Mouse (Mus musculus): ENCODE measurements at regions not wholly inside any gene's neighbourhood (a gene's known extent, or its start where the extent isn't known, plus 50 kb on each side); places are given as distances from the start of the nearest gene placed in this dataset.

GRCm38 (mm10) chr17:87867611-87868010, 53.2 kb upstream of the Rpl36-ps4 start:
- ATAC-seq (no peak), DNase-seq (no peak)
- 96% methylated on average over 7 of the region's 7 CpGs for WGBS

GRCm38 (mm10) chr17:87866719-87867318, 54.0 kb upstream of the Rpl36-ps4 start:
- Histone ChIP-seq H3K27me3 (ENCODE audit: insufficient read depth, low read length) (no peaks in the 10 kb centered on the region), H3K4me3 (ENCODE audit: low read depth, low read length) (no peak overlapping the region), H3K27ac (ENCODE audit: low read depth, low read length) (no peak overlapping the region), H3K9me3 (ENCODE audit: low read length) (no peaks in the 10 kb centered on the region), H3K36me3 (ENCODE audit: insufficient read depth) (no peaks in the 10 kb centered on the region), H3K4me1 (ENCODE audit: insufficient read depth) (no peaks in the 10 kb centered on the region), H3K9ac (no peak overlapping the region), H3K4me2 (ENCODE audit: low read depth) (no peak overlapping the region)
- 89% methylated on average over 15 of the region's 15 CpGs for WGBS
- no peak for DNase-seq
- no peak for ATAC-seq
- no peak for TF ChIP-seq CTCF (IDR thresholded peaks at IDR 0.05; ENCODE audit: low read depth)

More at GRCm38 (mm10) chr17:87867611-87868010, 53.2 kb upstream of the Rpl36-ps4 start:
- H3K4me1 ChIP-seq (ENCODE audit: insufficient read depth) = 0 out of 2 replicates have a peak, but pooled peaks cover 7% of the 10 kb centered on the region
- no peaks in the 10 kb centered on the region for H3K27me3 ChIP-seq (ENCODE audit: insufficient read depth, low read length)
- no peaks in the 10 kb centered on the region for H3K36me3 ChIP-seq (ENCODE audit: insufficient read depth)
- no peak for TF ChIP-seq CTCF (IDR thresholded peaks at IDR 0.05; ENCODE audit: low read depth)
- no peak overlapping the region for H3K9ac ChIP-seq
- H3K9me3 ChIP-seq (ENCODE audit: low read length) = no peaks in the 10 kb centered on the region
- H3K27ac ChIP-seq (ENCODE audit: low read depth, low read length) = no peak overlapping the region
- H3K4me3 ChIP-seq (ENCODE audit: low read depth, low read length) = no peak overlapping the region
- no peak overlapping the region for H3K4me2 ChIP-seq (ENCODE audit: low read depth)

- no peak overlapping the region for H3K4me3 ChIP-seq (ENCODE audit: low read depth, low read length)
Measured at GRCm38 (mm10) chr17:87866165-87866564, 54.6 kb upstream of the Rpl36-ps4 start.

GRCm38 (mm10) chr17:87865439-87865838, 55.3 kb upstream of the Rpl36-ps4 start:
- no peaks in the 10 kb centered on the region for H3K36me3 ChIP-seq (ENCODE audit: insufficient read depth)
- 90% methylated on average over 8 of the region's 8 CpGs for WGBS
- no peaks in the 10 kb centered on the region for H3K9me3 ChIP-seq (ENCODE audit: low read length)
- no peak overlapping the region for H3K4me2 ChIP-seq (ENCODE audit: low read depth)
- no peak overlapping the region for H3K9ac ChIP-seq
- no peaks in the 10 kb centered on the region for H3K27me3 ChIP-seq (ENCODE audit: insufficient read depth, low read length)
- DNase-seq = no peak
- TF ChIP-seq CTCF (IDR thresholded peaks at IDR 0.05; ENCODE audit: low read depth) = no peak
- no peak overlapping the region for H3K27ac ChIP-seq (ENCODE audit: low read depth, low read length)
- no peak overlapping the region for H3K4me3 ChIP-seq (ENCODE audit: low read depth, low read length)
- no peaks in the 10 kb centered on the region for H3K4me1 ChIP-seq (ENCODE audit: insufficient read depth)
- no peak for ATAC-seq

More at GRCm38 (mm10) chr17:87866165-87866564, 54.6 kb upstream of the Rpl36-ps4 start:
- ATAC-seq (no peak), DNase-seq (no peak)
- Histone ChIP-seq H3K36me3 (ENCODE audit: insufficient read depth) (no peaks in the 10 kb centered on the region), H3K4me1 (ENCODE audit: insufficient read depth) (no peaks in the 10 kb centered on the region), H3K27ac (ENCODE audit: low read depth, low read length) (no peak overlapping the region), H3K4me2 (ENCODE audit: low read depth) (no peak overlapping the region), H3K9ac (no peak overlapping the region), H3K9me3 (ENCODE audit: low read length) (no peaks in the 10 kb centered on the region), H3K27me3 (ENCODE audit: insufficient read depth, low read length) (no peaks in the 10 kb centered on the region)
- WGBS = 63% methylated on average over 10 of the region's 10 CpGs
- TF ChIP-seq CTCF (IDR thresholded peaks at IDR 0.05; ENCODE audit: low read depth) = no peak

GRCm38 (mm10) chr17:87864842-87865241, 55.9 kb upstream of the Rpl36-ps4 start:
- Histone ChIP-seq H3K4me3 (ENCODE audit: low read depth, low read length) (no peak overlapping the region), H3K4me1 (ENCODE audit: insufficient read depth) (no peaks in the 10 kb centered on the region), H3K27ac (ENCODE audit: low read depth, low read length) (no peak overlapping the region), H3K27me3 (ENCODE audit: insufficient read depth, low read length) (no peaks in the 10 kb centered on the region), H3K36me3 (ENCODE audit: insufficient read depth) (no peaks in the 10 kb centered on the region), H3K9ac (no peak overlapping the region), H3K9me3 (ENCODE audit: low read length) (no peaks in the 10 kb centered on the region), H3K4me2 (ENCODE audit: low read depth) (no peak overlapping the region)
- WGBS = 87% methylated on average over 5 of the region's 5 CpGs
- DNase-seq = no peak
- TF ChIP-seq CTCF (IDR thresholded peaks at IDR 0.05; ENCODE audit: low read depth) = no peak
- no peak for ATAC-seq

GRCm38 (mm10) chr17:87861587-87861986, 59.2 kb upstream of the Rpl36-ps4 start:
- Histone ChIP-seq H3K9ac (no peak overlapping the region), H3K4me3 (ENCODE audit: low read depth, low read length) (no peak overlapping the region), H3K36me3 (ENCODE audit: insufficient read depth) (no peaks in the 10 kb centered on the region), H3K4me1 (ENCODE audit: insufficient read depth) (no peaks in the 10 kb centered on the region), H3K27ac (ENCODE audit: low read depth, low read length) (no peak overlapping the region), H3K27me3 (ENCODE audit: insufficient read depth, low read length) (no peaks in the 10 kb centered on the region), H3K4me2 (ENCODE audit: low read depth) (no peak overlapping the region), H3K9me3 (ENCODE audit: low read length) (no peaks in the 10 kb centered on the region)
- ATAC-seq (no peak), DNase-seq (no peak)
- WGBS = 70% methylated on average over 5 of the region's 5 CpGs
- no peak for TF ChIP-seq CTCF (IDR thresholded peaks at IDR 0.05; ENCODE audit: low read depth)

GRCm38 (mm10) chr17:87851456-87851855, 53.7 kb upstream of the Kcnk12 start:
- Histone ChIP-seq H3K4me3 (ENCODE audit: low read depth, low read length) (no peak overlapping the region), H3K9me3 (ENCODE audit: low read length) (no peaks in the 10 kb centered on the region), H3K4me2 (ENCODE audit: low read depth) (no peak overlapping the region), H3K4me1 (ENCODE audit: insufficient read depth) (no peaks in the 10 kb centered on the region), H3K27ac (ENCODE audit: low read depth, low read length) (no peak overlapping the region), H3K27me3 (ENCODE audit: insufficient read depth, low read length) (no peaks in the 10 kb centered on the region), H3K36me3 (ENCODE audit: insufficient read depth) (no peaks in the 10 kb centered on the region), H3K9ac (no peak overlapping the region)
- ATAC-seq (peak; percentile 34; the same call in 1 of the 2 replicates), DNase-seq (no peak)
- no peak for TF ChIP-seq CTCF (IDR thresholded peaks at IDR 0.05; ENCODE audit: low read depth)
- 72% methylated on average over 1 of the region's 1 CpGs for WGBS
